Mouse (Mus musculus) ES-Bruce4 (cell line): ENCODE data around the gene Aoc1. TPM values are rescaled to one million over a fixed set of nuclear protein-coding genes. Genes with fewer than 3 reads are reported as not detected.
A peak's percentile ranks its signal among the peaks of the same experiment; 100 is the strongest.

Experiments
- H3K27ac ChIP-seq: 2 replicates; pipeline ENCODE4 v1.5.1; 2012; ENCODE audit warnings: low read length, inconsistent platforms; ENCODE audit not compliant: insufficient read depth
- H3K27me3 ChIP-seq: 2 replicates; pipeline ENCODE4 v1.6.1; 2012; ENCODE audit warnings: mild to moderate bottlenecking, low read length, inconsistent platforms; ENCODE audit not compliant: control insufficient read depth, poor library complexity, insufficient read depth, severe bottlenecking
- H3K36me3 ChIP-seq: 2 replicates; pipeline ENCODE4 v1.6.1; 2012; ENCODE audit warnings: inconsistent platforms, mild to moderate bottlenecking, low read length, moderate library complexity; ENCODE audit not compliant: control insufficient read depth, poor library complexity, insufficient read depth, severe bottlenecking
- H3K4me1 ChIP-seq: one replicate; pipeline ENCODE4 v1.8.1; 2011; ENCODE audit warnings: low read length; ENCODE audit not compliant: control insufficient read depth, insufficient read depth
- H3K4me3 ChIP-seq: 2 replicates; pipeline ENCODE4 v1.5.1; 2011; ENCODE audit warnings: low read depth, mild to moderate bottlenecking, low read length
- H3K9ac ChIP-seq: 2 replicates; pipeline ENCODE4 v1.6.1; 2012; ENCODE audit warnings: low read depth, mild to moderate bottlenecking, inconsistent platforms; ENCODE audit not compliant: poor library complexity, severe bottlenecking
- H3K9me3 ChIP-seq: replicated peaks from 2 replicates; pipeline ENCODE4 v1.6.1; 2012; ENCODE audit warnings: mild to moderate bottlenecking, low read length, inconsistent platforms; ENCODE audit not compliant: control insufficient read depth, poor library complexity, insufficient read depth, severe bottlenecking
- CTCF ChIP-seq: IDR thresholded peaks from one replicate; pipeline ENCODE4 v1.8.1; 2011; ENCODE audit warnings: low read depth, low read length
- EP300 ChIP-seq: IDR thresholded peaks from 2 replicates; pipeline ENCODE4 v1.6.1; 2011; ENCODE audit warnings: low read depth, low read length; ENCODE audit not compliant: insufficient read depth
- POLR2A ChIP-seq: IDR thresholded peaks from one replicate; pipeline ENCODE4 v1.8.1; 2011; ENCODE audit warnings: low read length; ENCODE audit not compliant: insufficient read depth
- polyA plus RNA-seq: library from polyadenylated mRNA; stranded (reverse); fragments of >200 nt; gene quantifications from 2 replicates; pipeline ENCODE4 v1.2.4, GENCODE M21; 2011; ENCODE audit warnings: low read depth; ENCODE audit not compliant: missing spikeins, insufficient read depth, insufficient read length

The Aoc1 gene
- polyA plus RNA-seq, 1 experiment = 0.30 TPM

- TF ChIP-seq EP300 (no peak), POLR2A (no peak), CTCF (no peak)
- no peaks in the 10 kb centered on the region for H3K4me1 ChIP-seq
- no peaks in the 10 kb centered on the region; the same call in 1 of the 2 replicates for H3K27me3 ChIP-seq
Observed at GRCm38 (mm10) chr6:48854155-48854554, 18.5 kb upstream of the Aoc1 start.

DNA sequence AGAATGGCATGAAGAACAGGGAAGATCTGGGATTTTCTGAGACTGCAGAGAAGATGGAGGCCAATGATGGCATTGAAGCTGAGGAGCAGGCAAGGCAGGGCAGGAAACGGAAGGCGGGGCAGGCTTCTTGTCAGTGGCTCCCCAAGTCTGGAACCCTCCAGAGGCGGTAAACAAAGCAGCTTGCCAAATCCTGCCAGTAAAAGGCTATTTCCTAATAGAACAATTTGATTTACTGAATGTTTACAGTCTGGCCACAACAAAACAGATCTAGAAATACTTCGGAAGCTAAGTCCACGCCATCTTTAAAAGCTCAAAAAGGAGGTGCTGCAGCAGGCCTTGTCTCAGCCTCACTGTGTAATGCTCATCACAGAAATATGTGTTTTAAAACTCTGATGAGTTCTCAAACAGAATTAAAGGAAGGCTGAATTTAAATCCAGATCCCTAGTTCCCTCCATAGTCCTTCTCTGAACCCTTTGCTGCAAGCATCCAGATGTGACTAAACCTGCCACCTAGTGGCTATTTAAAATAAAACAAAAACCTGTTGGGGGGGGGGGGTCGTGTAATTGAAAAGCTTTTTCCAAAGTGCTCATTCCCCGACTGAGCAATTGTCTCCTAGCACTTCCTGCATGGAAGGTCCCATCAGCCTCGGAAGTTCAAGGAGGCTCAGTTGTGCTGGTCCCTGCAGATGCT lies 14.9 kb upstream of the Aoc1 start:
- Histone ChIP-seq H3K36me3 (no peaks in the 10 kb centered on the region), H3K27me3 (no peaks in the 10 kb centered on the region), H3K4me3 (no peak overlapping the region), H3K27ac (no peak overlapping the region), H3K9me3 (no peaks in the 10 kb centered on the region), H3K4me1 (peaks cover 6% of the 10 kb centered on the region), H3K9ac (no peak overlapping the region)
- TF ChIP-seq CTCF (no peak), EP300 (no peak), POLR2A (no peak)

More at GRCm38 (mm10) chr6:48854155-48854554, 18.5 kb upstream of the Aoc1 start:
- no peak overlapping the region for H3K27ac ChIP-seq
- no peak overlapping the region for H3K4me3 ChIP-seq
- no peak overlapping the region for H3K9ac ChIP-seq
- H3K36me3 ChIP-seq = no peaks in the 10 kb centered on the region
- H3K9me3 ChIP-seq = no peaks in the 10 kb centered on the region

DNA sequence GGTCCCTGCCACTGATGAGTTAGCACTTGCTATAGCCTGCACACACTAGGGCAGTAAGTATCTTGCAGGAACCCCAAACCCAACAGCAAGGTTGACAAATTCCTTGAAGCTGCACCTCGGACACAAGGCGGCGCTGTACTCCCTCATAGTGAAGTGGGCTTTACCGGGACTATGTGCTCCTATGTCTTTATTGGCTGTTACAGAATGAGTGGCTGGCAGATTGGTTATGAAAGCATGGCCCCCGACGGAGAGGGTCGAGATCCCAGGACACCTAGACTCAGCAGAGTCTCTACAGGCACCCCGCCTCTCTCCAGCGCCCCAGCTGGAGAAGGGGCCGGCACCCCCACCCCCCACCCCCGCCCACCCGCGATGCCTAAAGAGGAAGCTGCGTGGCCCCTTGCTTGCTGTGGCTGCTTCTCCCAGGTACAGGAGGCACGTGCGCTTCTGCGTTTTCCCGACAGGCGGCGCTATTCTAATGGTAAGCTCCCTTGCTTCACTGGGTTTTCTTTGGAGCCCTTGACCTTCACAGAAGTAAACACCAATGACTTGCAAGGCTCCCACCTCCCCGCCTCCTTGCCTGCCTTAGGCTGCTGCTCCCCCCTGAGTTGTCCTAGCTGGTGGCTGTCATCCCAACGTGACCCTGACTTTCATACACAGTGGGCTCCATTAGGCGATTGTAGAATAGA lies 12.4 kb upstream of the Aoc1 start:
- Histone ChIP-seq H3K36me3 (no peaks in the 10 kb centered on the region), H3K4me3 (peak overlapping the region; percentile 30; the same call in 1 of the 2 replicates), H3K27me3 (no peaks in the 10 kb centered on the region), H3K9me3 (no peaks in the 10 kb centered on the region), H3K4me1 (peaks cover 6% of the 10 kb centered on the region), H3K27ac (no peak overlapping the region), H3K9ac (peak overlapping the region; percentile 53)
- TF ChIP-seq EP300 = 0 out of 2 replicates have a peak, but pooled peaks have one; percentile 49
- no peak for TF ChIP-seq POLR2A
- peak; percentile 79 for TF ChIP-seq CTCF

DNA sequence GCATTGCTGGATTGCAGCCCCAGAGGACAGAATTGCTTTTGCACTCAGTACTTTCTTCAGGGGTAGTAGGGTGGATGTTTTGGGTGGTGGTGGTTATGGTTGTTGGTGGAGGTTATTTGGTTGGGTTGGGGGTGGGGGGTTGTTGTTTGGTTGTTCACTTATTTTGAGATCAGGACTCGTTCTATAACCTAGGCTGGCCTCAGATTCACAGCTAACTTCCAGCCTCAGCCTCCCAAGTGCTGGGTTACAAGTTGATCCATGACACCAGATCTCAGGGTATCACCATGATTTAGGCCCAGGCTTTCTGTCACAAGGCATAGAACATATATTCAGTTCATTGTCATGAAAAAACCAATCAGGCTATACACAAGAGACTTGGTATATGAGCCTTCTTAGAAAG lies 11.8 kb upstream of the Aoc1 start:
- Histone ChIP-seq H3K4me3 (no peak overlapping the region), H3K9ac (no peak overlapping the region), H3K4me1 (peaks cover 6% of the 10 kb centered on the region), H3K9me3 (no peaks in the 10 kb centered on the region), H3K27me3 (no peaks in the 10 kb centered on the region), H3K36me3 (no peaks in the 10 kb centered on the region), H3K27ac (no peak overlapping the region)
- TF ChIP-seq POLR2A (no peak), CTCF (no peak), EP300 (no peak)

DNA sequence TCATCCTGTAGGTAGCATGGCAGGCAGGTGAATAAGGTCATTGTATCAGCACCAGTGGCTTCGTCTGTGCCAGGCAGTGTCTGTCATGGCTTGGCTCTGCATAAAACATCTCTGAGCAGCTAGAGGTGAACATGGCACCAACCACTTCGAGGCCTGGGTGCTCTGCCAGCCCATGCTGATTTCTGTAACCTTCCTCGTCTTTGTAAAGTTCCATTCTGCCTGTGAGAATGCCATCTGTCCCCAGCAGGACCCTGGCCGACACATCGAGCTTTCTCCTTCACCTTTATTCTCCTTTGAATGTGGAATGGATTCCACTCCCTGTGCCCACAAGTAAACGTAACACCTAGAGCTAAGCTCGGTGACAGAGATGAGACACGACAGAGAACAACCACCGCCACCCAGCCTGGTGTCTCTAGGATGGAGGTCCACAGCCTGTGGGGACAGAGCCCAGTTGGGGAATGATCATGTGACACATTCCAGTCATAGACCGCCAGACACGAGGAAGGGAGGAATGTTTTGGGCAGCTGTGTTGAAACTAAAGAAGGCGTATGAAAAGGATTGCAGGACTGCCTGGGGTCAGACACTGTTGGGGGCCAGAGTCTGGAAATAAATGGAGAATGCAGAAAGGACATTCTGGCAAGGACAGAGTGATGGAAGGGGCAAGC lies 10.9 kb upstream of the Aoc1 start:
- Histone ChIP-seq H3K4me3 (no peak overlapping the region), H3K9me3 (no peaks in the 10 kb centered on the region), H3K4me1 (peaks cover 6% of the 10 kb centered on the region), H3K36me3 (no peaks in the 10 kb centered on the region), H3K27ac (no peak overlapping the region), H3K9ac (no peak overlapping the region), H3K27me3 (no peaks in the 10 kb centered on the region)
- TF ChIP-seq POLR2A = no peak
- TF ChIP-seq CTCF = no peak
- TF ChIP-seq EP300 = no peak
